Mouse (Mus musculus): ENCODE results near the gene Ccl6.
"Not testable (repeated sequence)": the region's sequence is repeated elsewhere in the genome, so short reads cannot be mapped to it uniquely, and the experiment has no call there.

Gene Ccl6

DNA sequence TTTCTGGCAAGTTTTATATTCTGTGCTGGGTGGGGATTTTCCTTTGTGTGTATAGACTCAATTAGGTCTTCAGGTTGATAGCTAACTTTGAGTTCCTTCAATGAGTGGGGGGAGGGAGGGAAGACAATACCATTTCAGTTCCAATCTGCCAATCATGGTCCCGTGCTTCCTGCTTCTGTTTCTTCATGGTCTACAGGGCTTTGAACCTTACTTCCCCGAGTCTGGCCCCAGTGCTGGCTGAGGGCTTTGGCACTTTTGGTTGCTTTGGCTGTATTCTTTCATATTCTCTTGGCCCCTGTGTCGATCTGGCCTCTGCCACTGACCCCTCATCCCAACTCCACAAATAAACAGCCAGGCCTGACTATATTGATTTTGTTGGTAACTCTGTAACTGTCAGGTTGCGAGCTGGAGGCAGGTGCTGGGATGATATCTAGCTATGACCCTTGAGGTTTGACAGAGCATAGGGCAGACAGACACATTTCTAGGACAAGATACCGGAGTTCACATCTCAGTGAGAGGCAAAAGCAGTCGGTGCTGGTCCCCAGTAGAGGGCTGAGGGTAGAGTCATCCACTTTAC is 30.5 kb downstream of the Ccl6 start:
- Histone ChIP-seq H3K27me3 (ENCODE audit: control insufficient read depth, insufficient read depth, low read length, poor library complexity, severe bottlenecking) (no peaks in the 10 kb centered on the region), H3K36me3 (ENCODE audit: control insufficient read depth, insufficient read depth, low read length, poor library complexity, severe bottlenecking) (no peaks in the 10 kb centered on the region)
- DNase-seq (ENCODE audit: low read depth, low spot score): peak; percentile 60

DNA sequence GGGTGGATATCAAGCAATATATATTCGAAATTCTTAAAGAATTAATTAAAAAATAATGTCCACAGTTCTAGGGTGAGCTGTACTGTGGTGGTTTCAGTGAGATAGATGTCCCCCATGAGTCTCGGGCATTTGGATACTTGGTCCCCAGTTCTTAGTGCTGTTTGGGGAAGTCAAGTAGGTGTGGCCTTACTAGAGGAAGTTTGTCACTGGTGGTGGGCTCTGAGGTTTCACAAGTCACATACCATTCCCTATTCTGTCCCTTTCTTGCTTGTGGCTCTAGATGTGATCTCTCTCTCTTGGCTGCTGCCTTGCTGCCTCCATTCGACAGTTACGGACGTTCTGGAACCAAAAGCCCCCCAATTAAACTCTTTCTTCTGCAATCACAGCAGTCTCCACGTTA is 32.5 kb downstream of the Ccl6 start:
- H3K36me3 ChIP-seq (ENCODE audit: control insufficient read depth, insufficient read depth, low read length, poor library complexity, severe bottlenecking): no peaks in the 10 kb centered on the region
- no peaks in the 10 kb centered on the region for H3K27me3 ChIP-seq (ENCODE audit: control insufficient read depth, insufficient read depth, low read length, poor library complexity, severe bottlenecking)
- DNase-seq (ENCODE audit: low read depth, low spot score): peak; percentile 68

DNA sequence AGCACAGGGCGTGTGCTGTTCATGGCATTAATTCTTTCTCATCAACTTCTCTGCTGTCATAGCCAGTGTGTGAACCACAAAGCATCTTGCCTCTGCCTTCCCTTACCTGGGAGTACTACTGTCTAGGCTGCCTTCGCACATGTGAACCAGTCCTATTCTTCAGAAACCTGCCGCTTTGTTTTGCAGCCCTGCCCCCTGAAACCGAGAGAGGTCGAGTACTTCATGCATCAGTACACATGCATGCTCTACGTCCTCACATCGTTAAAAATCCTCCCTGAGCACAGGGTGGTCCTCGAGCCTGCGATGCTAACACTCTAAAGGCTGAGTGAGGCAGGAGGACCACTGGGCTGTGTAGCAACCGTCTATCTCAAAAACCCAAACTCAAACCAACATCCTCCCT is 35.8 kb downstream of the Ccl6 start:
- Histone ChIP-seq H3K36me3 (ENCODE audit: control insufficient read depth, insufficient read depth, low read length, poor library complexity, severe bottlenecking) (no peaks in the 10 kb centered on the region), H3K27me3 (ENCODE audit: control insufficient read depth, insufficient read depth, low read length, poor library complexity, severe bottlenecking) (no peaks in the 10 kb centered on the region)
- peak; percentile 31 for DNase-seq (ENCODE audit: low read depth, low spot score)

DNA sequence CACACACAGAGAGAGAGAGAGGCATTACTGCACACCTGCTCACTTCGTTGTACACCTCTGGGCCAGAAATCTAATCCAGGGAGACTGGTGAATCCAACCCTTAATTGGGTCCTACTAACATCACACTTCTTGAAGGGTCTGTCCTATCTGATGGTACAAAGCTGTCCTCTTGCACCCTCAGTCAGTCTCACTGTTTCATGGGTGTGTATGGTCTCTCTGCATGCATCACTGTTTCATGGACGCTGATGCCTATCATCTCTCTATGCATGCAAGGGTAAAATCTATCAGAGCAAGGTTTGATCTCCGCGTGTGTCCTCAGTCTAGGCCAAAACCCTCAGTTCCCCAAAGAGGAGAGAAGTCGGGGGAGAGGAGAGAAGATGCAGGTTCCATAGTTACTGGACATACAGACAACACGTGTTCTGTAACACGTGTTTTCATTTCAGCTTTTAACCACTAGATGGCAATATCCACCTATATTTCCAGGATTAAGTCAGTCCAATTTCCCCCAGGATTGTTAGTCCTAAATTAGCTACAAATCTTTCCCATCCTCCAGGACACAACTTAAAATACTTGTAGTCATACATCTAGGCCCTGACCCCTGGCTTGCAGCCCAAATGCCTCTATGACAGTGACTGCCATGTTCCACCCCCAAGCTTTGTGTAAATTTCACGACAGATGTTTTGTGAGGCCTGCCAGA is 36.7 kb downstream of the Ccl6 start:
- no peaks in the 10 kb centered on the region for H3K36me3 ChIP-seq (ENCODE audit: control insufficient read depth, insufficient read depth, low read length, poor library complexity, severe bottlenecking)
- no peaks in the 10 kb centered on the region for H3K27me3 ChIP-seq (ENCODE audit: control insufficient read depth, insufficient read depth, low read length, poor library complexity, severe bottlenecking)
- DNase-seq (ENCODE audit: low read depth, low spot score): peak; percentile 77

DNA sequence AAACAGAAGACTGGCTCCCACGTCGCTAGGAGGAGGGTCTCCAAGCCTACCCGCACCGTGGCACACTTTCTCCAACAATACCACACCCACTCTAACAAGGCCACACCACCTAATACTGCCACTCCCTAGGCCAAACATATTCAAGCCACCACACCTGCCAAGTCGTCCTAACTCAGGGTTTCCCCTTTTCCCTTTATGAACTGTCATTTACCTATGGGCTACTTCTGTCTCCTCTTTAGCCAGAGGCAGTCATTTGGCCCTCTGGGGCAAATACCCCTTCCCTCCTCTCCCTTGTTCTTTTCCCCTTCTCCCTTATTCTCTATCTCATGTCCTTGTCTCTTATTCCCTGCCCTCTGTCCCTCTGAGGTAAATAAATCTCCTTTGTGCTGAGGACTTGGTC is 41.2 kb downstream of the Ccl6 start:
- no peak for DNase-seq (ENCODE audit: low read depth, low spot score)

DNA sequence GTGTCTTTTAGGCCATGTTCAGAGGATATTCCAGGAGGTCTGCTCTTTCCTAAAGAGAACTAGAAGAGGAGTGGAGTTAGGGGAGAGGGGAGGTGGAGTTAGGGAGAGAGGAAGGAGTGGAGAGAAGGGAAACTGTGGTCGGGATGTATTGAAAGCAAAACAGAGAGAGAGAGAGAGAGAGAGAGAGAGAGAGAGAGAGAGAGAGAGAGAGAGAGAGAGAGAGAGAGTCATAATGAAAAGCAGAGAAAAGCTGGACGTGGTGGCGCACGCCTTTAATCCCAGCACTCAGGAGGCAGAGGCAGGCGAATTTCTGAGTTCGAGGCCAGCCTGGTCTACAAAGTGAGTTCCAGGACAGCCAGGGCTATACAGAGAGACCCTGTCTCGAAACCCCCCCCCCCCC is 41.9 kb downstream of the Ccl6 start:
- not testable (repeated sequence) for DNase-seq (ENCODE audit: low read depth, low spot score); H3K27me3 ChIP-seq (ENCODE audit: control insufficient read depth, insufficient read depth, low read length, poor library complexity, severe bottlenecking); H3K36me3 ChIP-seq (ENCODE audit: control insufficient read depth, insufficient read depth, low read length, poor library complexity, severe bottlenecking)

More for the DNA sequence above, 41.2 kb downstream of the Ccl6 start:
- H3K27me3 ChIP-seq (ENCODE audit: control insufficient read depth, insufficient read depth, low read length, poor library complexity, severe bottlenecking): no peaks in the 10 kb centered on the region
- H3K36me3 ChIP-seq (ENCODE audit: control insufficient read depth, insufficient read depth, low read length, poor library complexity, severe bottlenecking): no peaks in the 10 kb centered on the region

DNA sequence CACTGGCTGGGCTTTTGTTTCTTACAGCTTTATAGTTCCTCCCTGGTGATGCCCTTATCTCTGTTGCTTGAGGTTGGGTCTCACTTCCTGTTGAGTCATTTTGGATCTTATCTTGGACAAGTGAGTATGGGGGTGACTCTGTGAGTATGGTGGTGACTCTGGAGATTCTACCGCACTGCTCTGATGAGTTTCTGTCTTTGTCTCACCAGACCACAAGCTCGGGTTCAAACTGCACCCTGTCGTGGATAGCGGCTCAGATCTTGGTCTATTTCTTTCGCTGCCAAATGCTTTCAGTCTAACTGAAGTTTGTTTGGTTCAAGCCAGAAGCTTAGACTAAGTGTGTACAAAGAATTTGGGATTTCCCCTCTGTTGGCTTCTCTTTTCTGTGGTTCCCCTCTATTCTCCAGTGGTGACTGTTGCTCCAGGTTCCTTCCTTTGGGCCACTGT is 42.7 kb downstream of the Ccl6 start:
- peak; percentile 38 for DNase-seq (ENCODE audit: low read depth, low spot score)
- Histone ChIP-seq H3K27me3 (ENCODE audit: control insufficient read depth, insufficient read depth, low read length, poor library complexity, severe bottlenecking) (no peaks in the 10 kb centered on the region), H3K36me3 (ENCODE audit: control insufficient read depth, insufficient read depth, low read length, poor library complexity, severe bottlenecking) (no peaks in the 10 kb centered on the region)

DNA sequence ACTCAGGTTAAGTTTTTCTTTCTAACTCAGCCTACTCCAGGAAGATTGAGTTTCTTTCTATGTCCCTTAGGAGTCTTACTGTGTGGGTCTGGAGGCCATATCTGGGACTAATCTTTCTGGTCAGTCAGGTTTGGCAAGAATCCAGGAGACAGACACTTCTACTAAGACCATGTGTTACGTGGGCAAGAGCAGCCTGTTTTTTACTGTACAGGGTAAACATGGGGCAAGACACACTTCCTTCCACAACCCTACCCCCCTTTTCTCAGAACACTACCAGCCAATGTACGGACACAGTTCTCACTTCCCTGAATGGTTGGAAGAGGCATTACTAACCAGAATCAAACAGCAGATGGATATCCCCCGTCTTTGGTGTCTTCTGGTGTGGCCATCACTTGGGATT is 48.7 kb downstream of the Ccl6 start:
- no peak for DNase-seq (ENCODE audit: low read depth, low spot score)
- Histone ChIP-seq H3K27me3 (ENCODE audit: control insufficient read depth, insufficient read depth, low read length, poor library complexity, severe bottlenecking) (no peaks in the 10 kb centered on the region), H3K36me3 (ENCODE audit: control insufficient read depth, insufficient read depth, low read length, poor library complexity, severe bottlenecking) (no peaks in the 10 kb centered on the region)

DNA sequence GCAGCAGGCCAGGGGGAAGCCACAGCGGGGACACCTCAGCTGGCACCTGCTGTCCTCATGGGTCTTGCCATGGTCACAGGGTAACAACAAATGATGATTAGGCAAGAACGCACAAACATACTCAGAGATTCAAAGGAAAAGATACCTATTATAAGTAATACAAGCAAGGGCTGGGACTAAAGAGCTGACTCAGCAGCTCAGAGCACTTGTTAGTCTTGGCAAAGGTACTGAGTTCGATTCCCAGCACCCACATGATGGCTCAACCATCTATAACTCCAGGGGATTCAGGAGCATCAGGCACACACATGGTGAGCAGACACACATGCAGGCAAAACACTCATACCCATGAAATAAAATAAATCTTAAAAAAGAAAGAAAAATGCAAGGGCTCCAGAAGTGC is 51.5 kb downstream of the Ccl6 start:
- DNase-seq (ENCODE audit: low read depth, low spot score): no peak
- Histone ChIP-seq H3K36me3 (ENCODE audit: control insufficient read depth, insufficient read depth, low read length, poor library complexity, severe bottlenecking) (no peaks in the 10 kb centered on the region), H3K27me3 (ENCODE audit: control insufficient read depth, insufficient read depth, low read length, poor library complexity, severe bottlenecking) (no peaks in the 10 kb centered on the region)

DNA sequence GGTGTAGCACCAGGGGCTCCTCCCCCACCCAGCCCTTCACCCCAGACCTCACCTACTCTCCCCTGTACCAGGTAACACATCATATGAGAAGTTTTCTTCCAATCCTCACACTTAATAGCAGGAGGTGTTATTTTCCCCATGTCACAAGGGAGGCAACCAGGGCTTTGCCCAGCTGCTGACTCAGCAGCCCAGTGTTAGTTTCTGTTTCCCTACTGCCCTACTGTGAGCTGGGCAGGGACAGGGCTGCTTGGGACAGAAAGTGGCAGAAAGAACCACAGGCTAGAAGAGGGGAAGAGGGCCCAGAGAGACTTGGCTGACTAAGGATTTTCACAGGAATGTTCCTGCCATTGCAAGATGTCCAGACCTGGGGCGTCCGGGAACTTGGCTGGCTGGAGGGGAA is 52.0 kb downstream of the Ccl6 start:
- Histone ChIP-seq H3K36me3 (ENCODE audit: control insufficient read depth, insufficient read depth, low read length, poor library complexity, severe bottlenecking) (no peaks in the 10 kb centered on the region), H3K27me3 (ENCODE audit: control insufficient read depth, insufficient read depth, low read length, poor library complexity, severe bottlenecking) (no peaks in the 10 kb centered on the region)
- no peak for DNase-seq (ENCODE audit: low read depth, low spot score)

DNA sequence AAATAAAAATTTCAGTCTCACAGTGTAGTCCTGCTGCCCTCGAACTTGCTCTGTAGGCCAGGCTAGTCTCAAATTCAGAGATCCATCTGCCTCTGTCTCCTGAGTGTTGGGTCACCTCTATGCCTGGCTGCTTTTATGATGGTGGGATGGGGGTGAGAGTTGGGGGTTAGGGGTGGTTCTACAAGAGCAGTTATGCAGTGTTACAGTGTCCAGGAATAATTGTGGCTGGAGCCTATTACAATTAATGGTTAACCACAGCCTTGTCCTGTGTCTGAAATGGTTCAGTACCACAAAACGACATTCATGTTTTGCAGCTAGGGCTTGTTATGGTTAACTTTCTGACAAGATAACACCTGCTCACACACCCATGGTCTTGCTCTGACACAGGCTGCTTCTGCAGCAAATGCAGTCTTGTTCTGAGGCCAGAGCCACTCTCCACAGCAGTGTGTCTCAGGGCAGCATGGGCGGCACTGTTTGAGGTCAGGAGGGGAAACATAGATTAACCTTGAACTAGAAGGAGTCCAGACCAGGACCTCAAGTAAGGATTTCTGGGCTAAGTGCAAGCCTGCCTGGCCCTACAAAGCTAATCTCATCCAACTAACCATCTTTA is 54.1 kb downstream of the Ccl6 start:
- no peak for DNase-seq (ENCODE audit: low read depth, low spot score)
- H3K27me3 ChIP-seq (ENCODE audit: control insufficient read depth, insufficient read depth, low read length, poor library complexity, severe bottlenecking): no peaks in the 10 kb centered on the region
- H3K36me3 ChIP-seq (ENCODE audit: control insufficient read depth, insufficient read depth, low read length, poor library complexity, severe bottlenecking): no peaks in the 10 kb centered on the region
